Mouse (Mus musculus): ENCODE data around the gene Il11. TPM values are rescaled to one million over a fixed set of nuclear protein-coding genes. Genes with fewer than 3 reads are reported as not detected.

The Il11 gene
- polyA plus RNA-seq, 1 experiment, result 0.56 TPM

GRCm38 (mm10) chr7:4725169-4725568, 57.5 kb downstream of the Il11 start, which contains the start of gene Tmem150b:
Gene Tmem150b, minus strand, starts transcription at chr7:4725249.
- Histone ChIP-seq H3K79me2 (ENCODE audit: control insufficient read depth, insufficient read depth) (no peaks in the 10 kb centered on the region), H3K36me3 (ENCODE audit: control insufficient read depth, insufficient read depth) (no peaks in the 10 kb centered on the region), H3ac (ENCODE audit: control insufficient read depth, insufficient read length) (no peak within 1 kb of the TSS), H3K4me2 (ENCODE audit: low read depth) (no peak within 1 kb of the TSS), H3K27me3 (ENCODE audit: control insufficient read depth, insufficient read depth, insufficient read length) (no peaks in the 10 kb centered on the region), H3K4me3 (no peak within 1 kb of the TSS)
- TF ChIP-seq E2F4 (IDR thresholded peaks at IDR 0.05; ENCODE audit: insufficient read depth) (no peak), TCF12 (IDR thresholded peaks at IDR 0.05; ENCODE audit: insufficient read depth, poor library complexity, severe bottlenecking) (no peak), MYOG (IDR thresholded peaks at IDR 0.05; ENCODE audit: control insufficient read depth in 1 of 3, insufficient read depth in 1 of 3, insufficient read length in 2 of 3, low read depth in 2 of 3) (no peak), TCF3 (IDR thresholded peaks at IDR 0.05; ENCODE audit: insufficient read length, low read depth) (no peak), MAX (IDR thresholded peaks at IDR 0.05; ENCODE audit: low read depth) (no peak), POLR2A (IDR thresholded peaks at IDR 0.05; ENCODE audit: insufficient read length, low read depth) (no peak), CEBPB (IDR thresholded peaks at IDR 0.05; ENCODE audit: insufficient read depth, poor library complexity, severe bottlenecking) (no peak), POLR2AphosphoS2 (IDR thresholded peaks at IDR 0.05; ENCODE audit: insufficient read length, low read depth) (no peak), USF1 (IDR thresholded peaks at IDR 0.05; ENCODE audit: low read depth) (no peak)

- H3K4me2 ChIP-seq (ENCODE audit: low read depth), result no peak overlapping the region
- H3ac ChIP-seq (ENCODE audit: control insufficient read depth, insufficient read length), result no peak overlapping the region
- no peaks in the 10 kb centered on the region for H3K79me2 ChIP-seq (ENCODE audit: control insufficient read depth, insufficient read depth)
- TF ChIP-seq REST (IDR thresholded peaks at IDR 0.05; ENCODE audit: insufficient read depth, insufficient read length) (no peak), MYOD1 (IDR thresholded peaks at IDR 0.05; ENCODE audit: control insufficient read depth in 1 of 3, insufficient read length in 2 of 3, low read depth in 2 of 3) (no peak), POLR2AphosphoS2 (IDR thresholded peaks at IDR 0.05; ENCODE audit: insufficient read length, low read depth) (no peak), TCF12 (IDR thresholded peaks at IDR 0.05; ENCODE audit: insufficient read depth, poor library complexity, severe bottlenecking) (no peak), MYOG (IDR thresholded peaks at IDR 0.05; ENCODE audit: control insufficient read depth in 1 of 3, insufficient read depth in 1 of 3, insufficient read length in 2 of 3, low read depth in 2 of 3) (no peak), POLR2A (IDR thresholded peaks at IDR 0.05; ENCODE audit: insufficient read length, low read depth) (no peak), SRF (IDR thresholded peaks at IDR 0.05; ENCODE audit: control insufficient read depth, insufficient read length, low read depth) (no peak), E2F4 (IDR thresholded peaks at IDR 0.05; ENCODE audit: insufficient read depth) (no peak), TCF3 (IDR thresholded peaks at IDR 0.05; ENCODE audit: insufficient read length, low read depth) (no peak), CEBPB (IDR thresholded peaks at IDR 0.05; ENCODE audit: insufficient read depth, poor library complexity, severe bottlenecking) (no peak), MAX (IDR thresholded peaks at IDR 0.05; ENCODE audit: low read depth) (no peak), USF1 (IDR thresholded peaks at IDR 0.05; ENCODE audit: low read depth) (no peak)
- H3K4me3 ChIP-seq, result no peak overlapping the region
- H3K36me3 ChIP-seq (ENCODE audit: control insufficient read depth, insufficient read depth), result no peaks in the 10 kb centered on the region
- no peaks in the 10 kb centered on the region for H3K27me3 ChIP-seq (ENCODE audit: control insufficient read depth, insufficient read depth, insufficient read length)
Measured at GRCm38 (mm10) chr7:4724359-4724758, 58.3 kb downstream of the Il11 start.

- H3K4me2 ChIP-seq (ENCODE audit: low read depth), result no peak overlapping the region
- H3K79me2 ChIP-seq (ENCODE audit: control insufficient read depth, insufficient read depth), result no peaks in the 10 kb centered on the region
- no peak for TF ChIP-seq TCF3 (IDR thresholded peaks at IDR 0.05; ENCODE audit: insufficient read length, low read depth)
- TF ChIP-seq POLR2A (IDR thresholded peaks at IDR 0.05; ENCODE audit: insufficient read length, low read depth), result no peak
- TF ChIP-seq POLR2AphosphoS2 (IDR thresholded peaks at IDR 0.05; ENCODE audit: insufficient read length, low read depth), result no peak
- no peak for TF ChIP-seq MYOG (IDR thresholded peaks at IDR 0.05; ENCODE audit: control insufficient read depth in 1 of 3, insufficient read depth in 1 of 3, insufficient read length in 2 of 3, low read depth in 2 of 3)
- no peak for TF ChIP-seq CEBPB (IDR thresholded peaks at IDR 0.05; ENCODE audit: insufficient read depth, poor library complexity, severe bottlenecking)
- no peak for TF ChIP-seq MAX (IDR thresholded peaks at IDR 0.05; ENCODE audit: low read depth)
- TF ChIP-seq REST (IDR thresholded peaks at IDR 0.05; ENCODE audit: insufficient read depth, insufficient read length), result no peak
- no peak for TF ChIP-seq TCF12 (IDR thresholded peaks at IDR 0.05; ENCODE audit: insufficient read depth, poor library complexity, severe bottlenecking)
- TF ChIP-seq USF1 (IDR thresholded peaks at IDR 0.05; ENCODE audit: low read depth), result no peak
- TF ChIP-seq SRF (IDR thresholded peaks at IDR 0.05; ENCODE audit: control insufficient read depth, insufficient read length, low read depth), result no peak
- TF ChIP-seq E2F4 (IDR thresholded peaks at IDR 0.05; ENCODE audit: insufficient read depth), result no peak
- no peak for TF ChIP-seq MYOD1 (IDR thresholded peaks at IDR 0.05; ENCODE audit: control insufficient read depth in 1 of 3, insufficient read length in 2 of 3, low read depth in 2 of 3)
- H3K4me3 ChIP-seq, result no peak overlapping the region
- H3ac ChIP-seq (ENCODE audit: control insufficient read depth, insufficient read length), result no peak overlapping the region
- H3K36me3 ChIP-seq (ENCODE audit: control insufficient read depth, insufficient read depth), result no peaks in the 10 kb centered on the region
- no peaks in the 10 kb centered on the region for H3K27me3 ChIP-seq (ENCODE audit: control insufficient read depth, insufficient read depth, insufficient read length)
Measured at GRCm38 (mm10) chr7:4723508-4723907, 59.2 kb downstream of the Il11 start.

Other genes starting within 250 kb of the Il11 start
- gene Syt5, start 235.3 kb downstream of the Il11 start, polyA plus RNA-seq (2012; fragmentation: generic; extraction: Trizol), result 0.22 TPM
- not detected for gene Ptprh, start 178.8 kb downstream of the Il11 start, polyA plus RNA-seq (2012; fragmentation: generic; extraction: Trizol)
- 2.2 TPM for gene Tmem86b, start 151.4 kb downstream of the Il11 start, polyA plus RNA-seq (2012; fragmentation: generic; extraction: Trizol)
- 46.1 TPM for gene Ppp6r1, start 123.8 kb downstream of the Il11 start, polyA plus RNA-seq (2012; fragmentation: generic; extraction: Trizol)
- gene Hspbp1, start 97.8 kb downstream of the Il11 start, polyA plus RNA-seq (2012; fragmentation: generic; extraction: Trizol), result 67.5 TPM
- 7.0 TPM for gene Brsk1, start 92.3 kb downstream of the Il11 start, polyA plus RNA-seq (2012; fragmentation: generic; extraction: Trizol)
- gene Tmem150b, start 57.6 kb downstream of the Il11 start, polyA plus RNA-seq (2012; fragmentation: generic; extraction: Trizol), result 0.04 TPM
- gene Kmt5c, start 42.7 kb downstream of the Il11 start, polyA plus RNA-seq (2012; fragmentation: generic; extraction: Trizol), result 19.2 TPM
- gene Cox6b2, start 29.8 kb downstream of the Il11 start, polyA plus RNA-seq (2012; fragmentation: generic; extraction: Trizol), result 0.19 TPM
- not detected for gene Fam71e2, start 11.6 kb downstream of the Il11 start, polyA plus RNA-seq (2012; fragmentation: generic; extraction: Trizol)
- not detected for gene Tmem190, start 78 bp upstream of the Il11 start, polyA plus RNA-seq (2012; fragmentation: generic; extraction: Trizol)
- 7.1 TPM for gene Tmem238, start 6.8 kb upstream of the Il11 start, polyA plus RNA-seq (2012; fragmentation: generic; extraction: Trizol)
- 3,329 TPM for gene Rpl28, start 10.0 kb upstream of the Il11 start, polyA plus RNA-seq (2012; fragmentation: generic; extraction: Trizol)
- 261 TPM for gene Ube2s, start 29.7 kb upstream of the Il11 start, polyA plus RNA-seq (2012; fragmentation: generic; extraction: Trizol)
- gene Shisa7, start 61.8 kb upstream of the Il11 start, polyA plus RNA-seq (2012; fragmentation: generic; extraction: Trizol), result not detected
- gene Isoc2b, start 87.4 kb upstream of the Il11 start, polyA plus RNA-seq (2012; fragmentation: generic; extraction: Trizol), result 0.65 TPM
- gene Isoc2a, start 94.3 kb upstream of the Il11 start, polyA plus RNA-seq (2012; fragmentation: generic; extraction: Trizol), result 3.3 TPM
- gene Gm36210, start 123.7 kb upstream of the Il11 start, polyA plus RNA-seq (2012; fragmentation: generic; extraction: Trizol), result not detected
- 8.0 TPM for gene Zfp628, start 132.4 kb upstream of the Il11 start, polyA plus RNA-seq (2012; fragmentation: generic; extraction: Trizol)
- 3.1 TPM for gene Nat14, start 139.2 kb upstream of the Il11 start, polyA plus RNA-seq (2012; fragmentation: generic; extraction: Trizol)
- 13.6 TPM for gene Ssc5d, start 142.9 kb upstream of the Il11 start, polyA plus RNA-seq (2012; fragmentation: generic; extraction: Trizol)
- 7.1 TPM for gene Sbk2, start 181.5 kb upstream of the Il11 start, polyA plus RNA-seq (2012; fragmentation: generic; extraction: Trizol)
- gene Sbk3, start 188.3 kb upstream of the Il11 start, polyA plus RNA-seq (2012; fragmentation: generic; extraction: Trizol), result 0.34 TPM
- 16.3 TPM for gene Zfp579, start 213.3 kb upstream of the Il11 start, polyA plus RNA-seq (2012; fragmentation: generic; extraction: Trizol)
- gene Zfp524, start 231.6 kb upstream of the Il11 start, polyA plus RNA-seq (2012; fragmentation: generic; extraction: Trizol), result 15.7 TPM
- gene Fiz1, start 231.8 kb upstream of the Il11 start, polyA plus RNA-seq (2012; fragmentation: generic; extraction: Trizol), result 22.8 TPM
- gene Gm44973, start 232.6 kb upstream of the Il11 start, polyA plus RNA-seq (2012; fragmentation: generic; extraction: Trizol), result not detected
- gene Zfp865, start 237.5 kb upstream of the Il11 start, polyA plus RNA-seq (2012; fragmentation: generic; extraction: Trizol), result 18.1 TPM
- gene Ccdc106, start 237.7 kb upstream of the Il11 start, polyA plus RNA-seq (2012; fragmentation: generic; extraction: Trizol), result 0.19 TPM

Measured in myocyte (in vitro differentiated cells).